Mouse (Mus musculus) embryo, embryonic 9.5 days (tissue): ENCODE data around the gene March9.

Source experiments
- DNase-seq: peaks from one replicate; pipeline ENCODE4 v3.0.0-alpha.2; 2017; ENCODE audit errors: extremely low spot score

The March9 gene

DNA sequence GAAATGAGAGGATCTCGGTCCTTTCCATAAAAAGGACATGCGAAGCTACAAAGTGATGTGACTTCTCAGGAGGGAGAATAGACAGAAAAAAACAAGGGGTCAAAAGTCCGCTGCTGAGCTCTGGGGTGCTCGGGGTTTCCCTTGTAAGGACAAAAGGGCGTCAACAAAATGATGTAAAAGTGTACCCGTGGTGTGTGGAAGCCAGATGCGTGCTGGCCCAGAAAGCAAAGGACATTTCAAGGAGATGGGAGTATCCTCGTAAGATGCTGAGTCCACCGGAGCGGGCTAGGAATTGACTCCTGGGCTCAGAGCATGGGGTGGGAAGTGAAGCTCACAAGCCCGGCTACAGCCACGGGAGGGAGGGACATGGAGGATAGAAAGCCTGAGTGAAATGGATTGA, 22.3 kb downstream of the March9 start:
- DNase-seq, result no peak

DNA sequence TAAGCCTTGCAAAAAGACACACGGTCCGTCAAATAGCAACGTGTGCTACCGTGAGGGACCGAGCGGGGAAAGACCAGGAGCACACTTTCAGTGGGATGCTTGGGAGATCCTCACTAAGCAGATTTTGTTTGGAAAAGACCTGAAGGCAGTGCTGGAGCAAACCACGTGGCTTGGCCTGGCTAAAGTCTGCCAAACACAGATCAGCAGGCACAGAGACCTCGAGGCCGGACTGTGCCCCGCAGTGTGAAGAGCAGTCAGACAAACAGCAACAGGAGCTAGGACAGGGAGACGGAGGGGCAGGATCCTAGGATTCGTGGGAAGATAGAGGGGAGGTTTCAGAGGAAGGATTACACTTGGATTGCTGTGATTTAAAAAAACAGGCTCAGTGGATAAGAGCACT, 23.7 kb downstream of the March9 start:
- DNase-seq, result no peak

DNA sequence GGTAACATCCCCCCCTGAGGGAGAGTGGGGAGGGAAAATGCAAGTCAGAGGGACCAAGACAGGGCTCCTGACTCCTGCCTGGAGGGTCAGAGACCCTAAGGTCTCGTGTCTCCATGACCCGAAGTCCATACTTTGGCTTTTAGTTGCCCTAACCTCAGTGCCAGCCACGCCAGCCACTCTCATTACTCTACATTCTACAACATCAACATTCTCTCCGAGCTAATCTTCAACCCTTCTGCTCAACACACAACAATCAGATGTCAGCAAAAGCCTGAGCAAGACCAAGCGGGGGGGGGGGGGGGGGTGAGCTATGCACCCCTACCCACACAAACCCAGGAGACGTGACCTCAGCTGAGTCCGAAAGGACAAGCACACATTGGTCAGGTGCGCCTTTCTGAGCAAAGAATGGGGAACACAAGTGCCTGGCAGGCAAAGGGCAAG, 26.7 kb downstream of the March9 start:
- DNase-seq, result no peak

DNA sequence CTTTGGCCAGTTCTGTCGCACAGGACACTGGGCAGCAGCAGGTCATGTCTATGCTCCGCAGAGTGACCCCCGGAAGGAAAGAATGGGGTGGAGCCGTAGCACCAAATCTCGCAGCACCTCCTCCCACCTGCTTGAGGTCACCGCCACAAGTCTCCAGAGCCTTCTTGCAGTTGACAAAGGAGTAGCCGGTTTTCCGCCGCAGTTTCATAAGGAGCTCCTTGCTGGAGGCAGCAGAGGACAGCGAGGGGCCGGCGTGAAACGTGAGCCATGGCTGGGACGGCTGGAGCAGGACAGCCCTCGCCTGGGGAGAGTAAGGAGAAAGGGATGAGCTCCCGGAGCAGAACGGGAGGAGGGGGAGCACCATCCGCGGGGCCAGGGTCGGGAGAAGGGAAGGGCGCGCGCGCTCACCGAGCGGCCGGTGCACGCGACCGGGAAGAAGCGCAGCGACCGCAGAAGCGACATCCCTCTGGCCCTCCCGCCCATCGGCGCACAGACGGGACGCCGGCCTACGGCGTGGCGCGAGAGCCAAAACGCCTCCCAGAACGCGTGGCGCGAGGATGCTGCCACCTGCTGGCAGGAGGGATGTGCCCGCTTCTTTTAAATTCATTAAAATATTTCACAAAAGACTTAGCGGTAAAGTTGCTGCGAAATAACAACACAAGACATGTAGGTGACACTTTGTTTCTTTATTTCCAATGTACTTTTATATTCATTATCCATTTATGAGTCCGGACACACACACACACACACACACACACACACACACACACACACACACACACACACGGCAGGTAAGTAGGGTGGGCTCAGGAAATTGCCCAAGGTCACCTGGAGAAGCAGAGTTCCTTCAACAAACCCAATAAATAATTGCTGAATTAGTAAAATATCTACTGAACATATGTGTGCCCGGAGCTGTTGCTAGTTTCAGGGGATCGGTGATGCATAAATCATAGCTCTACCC, 29.4 kb downstream of the March9 start, which contains the start of gene Tsfm:
TSS of gene Tsfm (minus strand) at position 505 of the 961 bp plus-strand sequence.
- peak; percentile 89 for DNase-seq

DNA sequence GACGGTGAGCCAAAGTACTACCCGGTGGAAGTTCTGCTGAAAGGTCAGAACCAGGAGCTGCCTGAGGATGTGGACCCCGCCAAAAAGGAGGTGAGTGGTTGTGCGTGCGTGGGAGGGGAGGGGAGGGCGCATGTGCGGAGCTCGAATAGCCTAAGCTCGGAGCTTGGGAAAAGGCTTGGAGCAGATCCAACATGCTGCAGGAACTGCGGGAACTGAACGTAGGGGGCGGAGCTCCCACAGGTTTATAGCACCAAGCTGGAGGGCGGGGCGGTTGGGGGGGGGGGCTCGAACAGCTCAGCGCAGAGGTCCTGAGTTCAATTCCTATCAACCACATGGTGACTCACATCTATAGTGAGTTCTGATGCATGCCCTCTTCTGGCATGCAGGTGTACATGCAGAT, 41.6 kb downstream of the March9 start:
- DNase-seq, result no peak

DNA sequence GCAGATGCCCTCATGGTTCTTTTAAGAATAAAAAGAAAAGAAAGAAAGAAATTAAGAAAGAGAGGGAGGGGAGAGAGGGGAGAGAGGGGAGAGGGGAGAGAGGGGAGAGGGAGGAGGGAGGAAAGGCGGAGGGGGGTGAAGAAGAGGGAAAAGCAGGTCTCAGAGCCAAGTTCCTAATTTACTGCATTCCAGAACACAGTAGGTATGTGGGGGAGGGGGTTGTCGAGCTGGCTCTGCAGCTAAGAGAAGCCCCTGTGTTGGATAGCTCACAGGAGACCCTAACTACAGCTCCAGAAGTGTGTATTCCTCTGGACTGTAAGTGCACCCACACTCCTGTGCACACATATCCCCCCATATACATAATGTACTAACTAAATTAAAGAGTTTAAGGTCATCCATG, 42.9 kb downstream of the March9 start:
- DNase-seq, result no peak

DNA sequence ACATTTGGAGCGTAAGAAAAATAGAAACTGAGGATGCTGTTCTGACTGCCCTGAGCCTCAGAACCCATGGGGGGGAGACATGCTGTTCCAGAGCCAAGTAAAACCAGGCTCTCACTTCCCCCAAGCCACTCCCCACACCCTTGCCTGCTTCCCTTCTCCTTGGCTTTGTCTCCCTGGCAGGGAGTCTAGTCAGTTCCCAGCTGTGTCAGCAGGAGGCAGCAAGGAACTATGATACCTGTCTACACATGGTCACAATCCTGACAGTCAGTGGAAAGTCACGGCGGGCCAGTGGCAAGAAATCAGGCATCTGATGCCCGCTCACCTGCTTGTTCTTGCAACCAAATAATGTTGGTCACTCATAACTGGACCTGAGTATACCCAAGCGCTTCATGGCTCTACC, 43.5 kb downstream of the March9 start:
- no peak for DNase-seq
